Mouse (Mus musculus): Measurements from ENCODE around the gene Mta3. TPM values are rescaled to one million over a fixed set of nuclear protein-coding genes. Genes with fewer than 3 reads are reported as not detected.
A peak's percentile ranks its signal among the peaks of the same experiment; 100 is the strongest.

Mta3 gene
- polyA plus RNA-seq, 1 experiment from 2014 or later = 42.2 TPM

DNA sequence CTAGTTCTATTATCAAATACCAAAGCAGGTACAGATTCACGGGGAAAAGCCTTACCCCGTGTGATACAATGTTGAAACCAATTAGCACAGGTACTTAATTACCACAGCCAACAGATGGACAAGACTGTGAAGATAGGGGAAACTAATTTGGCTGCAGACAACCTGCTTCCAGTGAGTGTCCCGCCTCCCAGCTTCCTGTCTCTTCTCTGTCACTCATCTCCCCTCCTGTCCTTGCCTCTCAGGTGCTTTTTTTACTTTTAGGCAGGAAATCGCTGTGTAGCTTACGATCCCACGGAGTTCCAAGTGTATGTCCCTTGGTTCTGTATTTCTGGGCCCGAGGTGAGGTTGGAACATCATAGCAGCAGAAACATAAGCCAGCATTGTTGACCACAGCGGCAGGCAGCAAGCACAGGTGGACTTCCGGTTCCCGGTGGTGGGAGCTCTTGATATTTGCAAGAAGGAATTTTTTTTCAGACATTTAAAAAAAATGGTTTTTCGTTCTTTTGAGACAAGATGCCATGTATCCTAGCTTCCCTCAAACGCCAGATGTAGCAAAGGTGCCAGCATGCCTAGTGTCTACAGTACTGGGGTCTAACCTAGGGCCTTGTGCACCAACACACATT lies 102.6 kb downstream of the Mta3 start:
- H3K36me3 ChIP-seq (ENCODE audit: insufficient read depth, low read length) = peaks cover 28% of the 10 kb centered on the region; the same call in 1 of the 2 replicates
- no peaks in the 10 kb centered on the region for H3K9me3 ChIP-seq (replicated peaks; ENCODE audit: low read length)
- H3K4me3 ChIP-seq (replicated peaks; ENCODE audit: low read depth, low read length) = no peak overlapping the region
- H3K9ac ChIP-seq (ENCODE audit: low read depth, low read length) = no peak overlapping the region
- ATAC-seq (replicated peaks; ENCODE audit: low FRiP score, low read depth) = no peak
- H3K4me1 ChIP-seq (replicated peaks; ENCODE audit: insufficient read depth, low read length) = no peaks in the 10 kb centered on the region
- H3K4me2 ChIP-seq (ENCODE audit: low read length) = no peak overlapping the region
- H3K27ac ChIP-seq = no peak overlapping the region
- WGBS = 90% methylated on average over 12 of the region's 12 CpGs
- no peak for DNase-seq (ENCODE audit: low spot score)
- no peak for TF ChIP-seq CTCF (IDR thresholded peaks at IDR 0.05; ENCODE audit: low read depth)
- H3K27me3 ChIP-seq (ENCODE audit: insufficient read depth, low read length) = no peaks in the 10 kb centered on the region

DNA sequence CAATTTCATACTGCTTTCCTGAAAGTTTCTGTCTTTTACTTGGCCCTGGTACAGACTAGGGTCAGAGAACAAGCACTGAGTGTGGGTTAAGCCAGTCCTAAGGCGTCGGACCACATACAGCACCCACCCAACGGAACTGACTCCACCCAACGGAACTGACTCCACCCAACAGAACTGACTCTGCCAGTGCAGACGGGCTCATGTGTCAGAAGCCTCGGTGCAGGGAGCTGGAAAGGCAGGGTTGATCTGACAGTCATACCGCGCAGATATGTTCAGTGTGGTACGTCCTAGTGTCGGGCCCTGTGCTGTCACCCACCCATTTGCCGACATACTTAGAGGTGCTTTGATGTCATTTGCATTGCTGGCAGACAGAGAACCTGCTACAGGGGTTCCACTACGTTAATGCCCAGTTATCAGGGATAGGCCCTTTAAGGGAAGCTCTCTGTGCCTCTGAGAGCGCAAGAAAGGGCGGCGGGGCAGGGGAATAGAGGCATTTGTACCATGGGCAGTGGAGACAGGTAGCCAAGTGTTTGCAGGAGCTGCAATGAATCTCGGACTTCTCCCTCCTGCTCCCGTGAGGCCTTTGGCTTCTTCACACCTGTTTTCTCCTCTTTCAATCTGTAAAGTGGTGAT lies 103.3 kb downstream of the Mta3 start:
- Histone ChIP-seq H3K9ac (ENCODE audit: low read depth, low read length) (no peak overlapping the region), H3K27me3 (ENCODE audit: insufficient read depth, low read length) (no peaks in the 10 kb centered on the region), H3K4me2 (ENCODE audit: low read length) (no peak overlapping the region), H3K27ac (no peak overlapping the region), H3K4me1 (replicated peaks; ENCODE audit: insufficient read depth, low read length) (no peaks in the 10 kb centered on the region), H3K9me3 (replicated peaks; ENCODE audit: low read length) (no peaks in the 10 kb centered on the region), H3K4me3 (replicated peaks; ENCODE audit: low read depth, low read length) (no peak overlapping the region), H3K36me3 (ENCODE audit: insufficient read depth, low read length) (peaks cover 24% of the 10 kb centered on the region; the same call in 1 of the 2 replicates)
- 80% methylated on average over 17 of the region's 17 CpGs for WGBS
- no peak for TF ChIP-seq CTCF (IDR thresholded peaks at IDR 0.05; ENCODE audit: low read depth)
- no peak for ATAC-seq (replicated peaks; ENCODE audit: low FRiP score, low read depth)
- no peak for DNase-seq (ENCODE audit: low spot score)

GRCm38 (mm10) chr17:83810285-83810684 lies 104.3 kb downstream of the Mta3 start:
- DNase-seq (ENCODE audit: low spot score) (no peak), ATAC-seq (replicated peaks; ENCODE audit: low FRiP score, low read depth) (no peak)
- Histone ChIP-seq H3K27ac (no peak overlapping the region), H3K4me2 (ENCODE audit: low read length) (no peak overlapping the region), H3K9ac (ENCODE audit: low read depth, low read length) (no peak overlapping the region), H3K4me3 (replicated peaks; ENCODE audit: low read depth, low read length) (no peak overlapping the region), H3K27me3 (ENCODE audit: insufficient read depth, low read length) (no peaks in the 10 kb centered on the region), H3K4me1 (replicated peaks; ENCODE audit: insufficient read depth, low read length) (no peaks in the 10 kb centered on the region), H3K9me3 (replicated peaks; ENCODE audit: low read length) (no peaks in the 10 kb centered on the region), H3K36me3 (ENCODE audit: insufficient read depth, low read length) (peaks cover 18% of the 10 kb centered on the region; the same call in 1 of the 2 replicates)
- WGBS = 94% methylated on average over 5 of the region's 5 CpGs
- TF ChIP-seq CTCF (IDR thresholded peaks at IDR 0.05; ENCODE audit: low read depth) = no peak

DNA sequence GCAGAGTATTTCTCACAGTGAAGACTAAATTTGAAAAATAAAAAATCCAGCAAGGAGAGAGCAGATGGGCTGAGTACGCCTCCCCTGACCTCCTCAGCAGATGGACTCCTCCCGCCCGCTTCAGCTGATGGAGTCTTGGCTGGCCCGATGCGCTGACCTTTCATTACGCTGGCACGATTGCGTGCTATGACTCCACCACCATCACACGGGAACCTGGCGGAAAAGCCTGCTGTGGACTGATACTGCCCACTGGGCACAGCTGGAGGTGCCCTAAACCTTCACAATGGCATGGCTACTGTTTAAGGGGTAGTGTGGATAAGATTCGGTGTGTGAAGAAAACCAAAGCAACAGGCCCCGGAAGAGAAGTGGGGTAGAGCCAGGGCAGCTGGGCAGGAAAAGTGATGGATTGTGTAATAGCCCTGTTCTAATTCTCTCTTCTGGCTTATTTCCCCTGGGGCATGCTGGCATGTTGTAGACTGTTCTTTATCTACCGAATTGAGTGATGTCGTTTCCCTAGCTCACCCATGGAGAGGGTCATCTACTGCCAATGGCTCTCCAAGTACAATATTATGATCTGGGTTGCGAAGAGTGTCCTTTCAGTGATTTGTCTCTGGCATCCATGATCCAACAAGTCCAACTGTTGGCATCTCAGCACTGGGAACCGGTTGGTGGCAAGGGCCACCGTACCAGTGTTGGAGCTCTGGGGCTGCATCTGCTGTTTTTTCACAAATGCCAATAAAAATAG lies 106.4 kb downstream of the Mta3 start:
- Histone ChIP-seq H3K27me3 (ENCODE audit: insufficient read depth, low read length) (no peaks in the 10 kb centered on the region), H3K36me3 (ENCODE audit: insufficient read depth, low read length) (peaks cover 9% of the 10 kb centered on the region; the same call in 1 of the 2 replicates), H3K4me1 (replicated peaks; ENCODE audit: insufficient read depth, low read length) (no peaks in the 10 kb centered on the region), H3K27ac (no peak overlapping the region), H3K9me3 (replicated peaks; ENCODE audit: low read length) (no peaks in the 10 kb centered on the region), H3K4me2 (ENCODE audit: low read length) (no peak overlapping the region), H3K4me3 (replicated peaks; ENCODE audit: low read depth, low read length) (no peak overlapping the region), H3K9ac (ENCODE audit: low read depth, low read length) (no peak overlapping the region)
- DNase-seq (ENCODE audit: low spot score) (no peak), ATAC-seq (replicated peaks; ENCODE audit: low FRiP score, low read depth) (no peak)
- TF ChIP-seq CTCF (IDR thresholded peaks at IDR 0.05; ENCODE audit: low read depth) = no peak
- 92% methylated on average over 17 of the region's 17 CpGs for WGBS

GRCm38 (mm10) chr17:83813050-83813449 lies 107.1 kb downstream of the Mta3 start:
- Histone ChIP-seq H3K4me3 (replicated peaks; ENCODE audit: low read depth, low read length) (no peak overlapping the region), H3K9me3 (replicated peaks; ENCODE audit: low read length) (no peaks in the 10 kb centered on the region), H3K4me1 (replicated peaks; ENCODE audit: insufficient read depth, low read length) (no peaks in the 10 kb centered on the region), H3K27ac (no peak overlapping the region), H3K4me2 (ENCODE audit: low read length) (no peak overlapping the region), H3K27me3 (ENCODE audit: insufficient read depth, low read length) (no peaks in the 10 kb centered on the region), H3K9ac (ENCODE audit: low read depth, low read length) (no peak overlapping the region), H3K36me3 (ENCODE audit: insufficient read depth, low read length) (peaks cover 9% of the 10 kb centered on the region; the same call in 1 of the 2 replicates)
- TF ChIP-seq CTCF (IDR thresholded peaks at IDR 0.05; ENCODE audit: low read depth) = no peak
- no peak for ATAC-seq (replicated peaks; ENCODE audit: low FRiP score, low read depth)
- DNase-seq (ENCODE audit: low spot score) = no peak
- WGBS = 88% methylated on average over 4 of the region's 4 CpGs

GRCm38 (mm10) chr17:83816996-83817395 lies 111.0 kb downstream of the Mta3 start:
- Histone ChIP-seq H3K9ac (ENCODE audit: low read depth, low read length) (no peak overlapping the region), H3K4me1 (replicated peaks; ENCODE audit: insufficient read depth, low read length) (no peaks in the 10 kb centered on the region), H3K27me3 (ENCODE audit: insufficient read depth, low read length) (no peaks in the 10 kb centered on the region), H3K4me3 (replicated peaks; ENCODE audit: low read depth, low read length) (no peak overlapping the region), H3K36me3 (ENCODE audit: insufficient read depth, low read length) (0 out of 2 replicates have a peak, but pooled peaks cover 5% of the 10 kb centered on the region), H3K27ac (no peak overlapping the region), H3K9me3 (replicated peaks; ENCODE audit: low read length) (no peaks in the 10 kb centered on the region), H3K4me2 (ENCODE audit: low read length) (no peak overlapping the region)
- 0 out of 2 replicates have a peak, but pooled peaks have one; percentile 52 for ATAC-seq (replicated peaks; ENCODE audit: low FRiP score, low read depth)
- no peak for DNase-seq (ENCODE audit: low spot score)
- TF ChIP-seq CTCF (IDR thresholded peaks at IDR 0.05; ENCODE audit: low read depth) = no peak
- WGBS = 41% methylated on average over 7 of the region's 7 CpGs

Measured in kidney, postnatal 0 days (tissue).